Mouse (Mus musculus) heart, embryonic 10.5 days (tissue): Measurements from ENCODE around the gene Irx5. TPM values are rescaled to one million over a fixed set of nuclear protein-coding genes. Genes with fewer than 3 reads are reported as not detected.

ENCODE experiments used
- DNase-seq: peaks from one replicate; pipeline ENCODE4 v3.0.0-alpha.2; 2017; ENCODE audit warnings: low spot score
- H3K27ac ChIP-seq: fragments of 300-500 bp; sonication (generic); 2 replicates; pipeline ENCODE4 v1.5.1; 2016; ENCODE audit warnings: mild to moderate bottlenecking
- H3K27me3 ChIP-seq: fragments of 300-500 bp; sonication (generic); 2 replicates; pipeline ENCODE4 v1.6.1; 2016; ENCODE audit warnings: mild to moderate bottlenecking; ENCODE audit not compliant: poor library complexity, insufficient read depth, severe bottlenecking
- H3K36me3 ChIP-seq: fragments of 300-500 bp; sonication (generic); 2 replicates; pipeline ENCODE4 v1.6.1; 2016; ENCODE audit warnings: mild to moderate bottlenecking, moderate library complexity
- H3K4me1 ChIP-seq: fragments of 300-500 bp; sonication (generic); 2 replicates; pipeline ENCODE4 v1.6.1; 2016; ENCODE audit warnings: mild to moderate bottlenecking
- H3K4me3 ChIP-seq: fragments of 300-500 bp; sonication (generic); 2 replicates; pipeline ENCODE4 v1.5.1; 2016; ENCODE audit warnings: mild to moderate bottlenecking, moderate library complexity
- H3K9me3 ChIP-seq: fragments of 300-500 bp; sonication (generic); 2 replicates; pipeline ENCODE4 v1.6.1; 2016; ENCODE audit warnings: mild to moderate bottlenecking, moderate library complexity
- WGBS: fragments of 180-500 bp; shearing (Covaris S2); methylation state at CpG from one replicate; pipeline ENCODE4 v1.1.7; 2016; 5-methylcytosine and 5-hydroxymethylcytosine counted together
- polyA plus RNA-seq: library from polyadenylated mRNA; unstranded; fragments of >200 nt; fragmentation: Nextera tagmentation; extraction: Ambion mirVana; gene quantifications from 2 replicates; pipeline ENCODE4 v1.2.1, GENCODE M21; 2016

Irx5 gene
- polyA plus RNA-seq, 1 experiment from 2014 or later, result 13.7 TPM

GRCm38 (mm10) chr8:92363217-92364147 lies 6.1 kb downstream of the Irx5 start:
- H3K27ac ChIP-seq, result peak overlapping the region; percentile 77
- no peaks in the 10 kb centered on the region for H3K9me3 ChIP-seq
- peak overlapping the region; percentile 51 for H3K4me3 ChIP-seq
- H3K27me3 ChIP-seq, result peaks cover 92% of the 10 kb centered on the region
- 4% methylated on average over 45 of the region's 45 CpGs for WGBS
- H3K4me1 ChIP-seq, result peaks cover 61% of the 10 kb centered on the region
- no peak for DNase-seq
- H3K36me3 ChIP-seq, result peaks cover 15% of the 10 kb centered on the region; the same call in 1 of the 2 replicates

- Histone ChIP-seq H3K4me1 (peaks cover 63% of the 10 kb centered on the region), H3K27ac (peak overlapping the region; percentile 77; the same call in 1 of the 2 replicates), H3K27me3 (peaks cover 92% of the 10 kb centered on the region), H3K36me3 (peaks cover 15% of the 10 kb centered on the region; the same call in 1 of the 2 replicates), H3K4me3 (peak overlapping the region; percentile 51), H3K9me3 (no peaks in the 10 kb centered on the region)
- 9% methylated on average over 20 of the region's 20 CpGs for WGBS
- peak; percentile 84 for DNase-seq
These were observed 6.8 kb downstream of the Irx5 start for GRCm38 (mm10) chr8:92364148-92364775.

GRCm38 (mm10) chr8:92364776-92365240 lies 7.4 kb downstream of the Irx5 start:
- peaks cover 14% of the 10 kb centered on the region; the same call in 1 of the 2 replicates for H3K36me3 ChIP-seq
- peak overlapping the region; percentile 51 for H3K4me3 ChIP-seq
- WGBS, result 17% methylated on average over 20 of the region's 20 CpGs
- no peaks in the 10 kb centered on the region for H3K9me3 ChIP-seq
- H3K27ac ChIP-seq, result peak overlapping the region; percentile 23; the same call in 1 of the 2 replicates
- DNase-seq, result no peak
- peaks cover 88% of the 10 kb centered on the region for H3K27me3 ChIP-seq
- peaks cover 57% of the 10 kb centered on the region for H3K4me1 ChIP-seq

GRCm38 (mm10) chr8:92365241-92365943 lies 8.0 kb downstream of the Irx5 start:
- Histone ChIP-seq H3K9me3 (no peaks in the 10 kb centered on the region), H3K27ac (0 out of 2 replicates have a peak overlapping the region, but pooled peaks have one; percentile 23), H3K4me1 (peaks cover 52% of the 10 kb centered on the region), H3K27me3 (peaks cover 88% of the 10 kb centered on the region), H3K36me3 (peaks cover 8% of the 10 kb centered on the region; the same call in 1 of the 2 replicates), H3K4me3 (peak overlapping the region; percentile 36)
- 4% methylated on average over 36 of the region's 36 CpGs for WGBS
- DNase-seq, result no peak

- peaks cover 49% of the 10 kb centered on the region for H3K4me1 ChIP-seq
- H3K36me3 ChIP-seq, result 0 out of 2 replicates have a peak, but pooled peaks cover 6% of the 10 kb centered on the region
- no peaks in the 10 kb centered on the region for H3K9me3 ChIP-seq
- H3K27ac ChIP-seq, result 0 out of 2 replicates have a peak overlapping the region, but pooled peaks have one; percentile 32
- H3K4me3 ChIP-seq, result peak overlapping the region; percentile 36
- DNase-seq, result no peak
- H3K27me3 ChIP-seq, result peaks cover 84% of the 10 kb centered on the region
- 13% methylated on average over 26 of the region's 26 CpGs for WGBS
These were observed 8.7 kb downstream of the Irx5 start for GRCm38 (mm10) chr8:92365944-92366735.

GRCm38 (mm10) chr8:92366736-92367267 lies 9.4 kb downstream of the Irx5 start:
- peak overlapping the region; percentile 36 for H3K4me3 ChIP-seq
- peaks cover 81% of the 10 kb centered on the region for H3K27me3 ChIP-seq
- peaks cover 49% of the 10 kb centered on the region for H3K4me1 ChIP-seq
- 12% methylated on average over 20 of the region's 20 CpGs for WGBS
- H3K9me3 ChIP-seq, result no peaks in the 10 kb centered on the region
- peak overlapping the region; percentile 32; the same call in 1 of the 2 replicates for H3K27ac ChIP-seq
- no peak for DNase-seq
- 0 out of 2 replicates have a peak, but pooled peaks cover 2% of the 10 kb centered on the region for H3K36me3 ChIP-seq

- H3K27ac ChIP-seq, result no peak overlapping the region
- no peak for DNase-seq
- H3K36me3 ChIP-seq, result no peaks in the 10 kb centered on the region
- peaks cover 45% of the 10 kb centered on the region for H3K27me3 ChIP-seq
- peaks cover 7% of the 10 kb centered on the region; the same call in 1 of the 2 replicates for H3K4me1 ChIP-seq
- no peaks in the 10 kb centered on the region for H3K9me3 ChIP-seq
- H3K4me3 ChIP-seq, result no peak overlapping the region
- 33% methylated on average over 6 of the region's 6 CpGs for WGBS
These were observed 22.1 kb downstream of the Irx5 start for GRCm38 (mm10) chr8:92379524-92379923.

GRCm38 (mm10) chr8:92380571-92380970 lies 23.1 kb downstream of the Irx5 start:
- peaks cover 41% of the 10 kb centered on the region for H3K27me3 ChIP-seq
- DNase-seq, result no peak
- peaks cover 7% of the 10 kb centered on the region; the same call in 1 of the 2 replicates for H3K4me1 ChIP-seq
- no peaks in the 10 kb centered on the region for H3K36me3 ChIP-seq
- no peak overlapping the region for H3K27ac ChIP-seq
- H3K4me3 ChIP-seq, result no peak overlapping the region
- WGBS, result 45% methylated on average over 2 of the region's 2 CpGs
- H3K9me3 ChIP-seq, result no peaks in the 10 kb centered on the region

GRCm38 (mm10) chr8:92387893-92388292 lies 30.5 kb downstream of the Irx5 start:
- Histone ChIP-seq H3K36me3 (no peaks in the 10 kb centered on the region), H3K4me1 (no peaks in the 10 kb centered on the region), H3K27me3 (peaks cover 22% of the 10 kb centered on the region), H3K27ac (no peak overlapping the region), H3K4me3 (no peak overlapping the region), H3K9me3 (no peaks in the 10 kb centered on the region)
- no peak for DNase-seq
- 76% methylated on average over 4 of the region's 4 CpGs for WGBS

- 76% methylated on average over 2 of the region's 2 CpGs for WGBS
- Histone ChIP-seq H3K27ac (no peak overlapping the region), H3K27me3 (no peaks in the 10 kb centered on the region), H3K4me1 (no peaks in the 10 kb centered on the region), H3K4me3 (no peak overlapping the region), H3K36me3 (no peaks in the 10 kb centered on the region), H3K9me3 (no peaks in the 10 kb centered on the region)
- no peak for DNase-seq
These were observed 46.8 kb downstream of the Irx5 start for GRCm38 (mm10) chr8:92404218-92404617.

GRCm38 (mm10) chr8:92408092-92408491 lies 50.7 kb downstream of the Irx5 start:
- 69% methylated on average over 7 of the region's 7 CpGs for WGBS
- DNase-seq, result no peak

More at GRCm38 (mm10) chr8:92408092-92408491, 50.7 kb downstream of the Irx5 start:
- H3K36me3 ChIP-seq, result no peaks in the 10 kb centered on the region
- H3K27me3 ChIP-seq, result peaks cover 10% of the 10 kb centered on the region
- H3K4me3 ChIP-seq, result no peak overlapping the region
- no peaks in the 10 kb centered on the region for H3K9me3 ChIP-seq
- H3K4me1 ChIP-seq, result no peaks in the 10 kb centered on the region
- H3K27ac ChIP-seq, result no peak overlapping the region
